Mouse (Mus musculus) Muller cell, postnatal 12 days (primary cell): ENCODE results near the gene Avil.
A peak's percentile ranks its signal among the peaks of the same experiment; 100 is the strongest.
"Not testable (repeated sequence)": the region's sequence is repeated elsewhere in the genome, so short reads cannot be mapped to it uniquely, and the experiment has no call there.

Source experiments
- DNase-seq: peaks from one replicate; pipeline ENCODE4 v3.0.0-alpha.2; 2015; ENCODE audit errors: inconsistent ontology term

Avil gene

GRCm38 (mm10) chr10:127059174-127059967 lies 58.9 kb downstream of the Avil start:
- DNase-seq, result no peak

GRCm38 (mm10) chr10:127059968-127060916 lies 59.7 kb downstream of the Avil start, which contains the start of gene March9:
Gene March9 (minus strand): TSS chr10:127060184.
- peak; percentile 73 for DNase-seq

- no peak for DNase-seq
These were observed 60.6 kb downstream of the Avil start for GRCm38 (mm10) chr10:127061085-127061484.

- no peak for DNase-seq
These were observed 61.0 kb downstream of the Avil start for GRCm38 (mm10) chr10:127061513-127061912.

GRCm38 (mm10) chr10:127062101-127062500 lies 61.6 kb downstream of the Avil start:
- not testable (repeated sequence) for DNase-seq

GRCm38 (mm10) chr10:127062503-127062902 lies 62.0 kb downstream of the Avil start:
- no peak for DNase-seq

- peak; percentile 100 for DNase-seq
These were observed 62.8 kb downstream of the Avil start, which contains the start of gene Cdk4 for GRCm38 (mm10) chr10:127063239-127063872. Gene Cdk4 (plus strand): TSS chr10:127063534.

- no peak for DNase-seq
These were observed 63.7 kb downstream of the Avil start for GRCm38 (mm10) chr10:127063913-127064870.

GRCm38 (mm10) chr10:127065981-127066380 lies 65.5 kb downstream of the Avil start:
- no peak for DNase-seq

- no peak for DNase-seq
These were observed 66.1 kb downstream of the Avil start for GRCm38 (mm10) chr10:127066519-127067018.

DNA sequence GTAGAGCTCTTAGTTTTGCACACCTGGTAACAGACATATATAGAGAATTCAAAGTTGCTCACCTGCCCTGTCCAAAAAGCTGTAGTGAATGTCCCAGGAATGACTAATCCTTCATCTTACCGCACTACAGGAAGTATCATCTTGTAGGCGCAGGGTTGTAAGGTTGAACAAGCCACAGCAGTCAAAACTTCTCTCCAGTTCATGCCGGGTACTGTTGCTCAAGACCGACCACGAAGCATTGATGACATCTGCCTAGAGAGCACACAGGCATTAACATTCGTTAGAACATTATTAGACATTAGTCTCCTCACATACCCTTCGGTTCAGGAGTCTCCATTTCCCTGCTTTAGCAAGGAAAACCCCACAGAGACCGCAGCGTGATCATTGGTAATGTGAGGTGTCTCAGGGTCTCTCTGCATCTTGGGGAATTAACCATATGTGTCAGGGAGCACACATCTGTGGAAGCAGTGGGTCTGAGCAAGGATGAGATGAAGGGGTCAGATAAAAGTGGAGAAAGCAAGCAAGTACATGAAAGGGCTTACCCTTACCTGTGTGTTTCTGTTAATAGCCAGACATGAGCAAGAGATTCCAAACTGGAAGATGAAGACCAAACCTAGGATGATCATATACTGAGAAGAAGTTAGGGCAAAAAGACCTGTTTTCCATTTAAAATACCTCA lies 68.0 kb downstream of the Avil start:
- no peak for DNase-seq

DNA sequence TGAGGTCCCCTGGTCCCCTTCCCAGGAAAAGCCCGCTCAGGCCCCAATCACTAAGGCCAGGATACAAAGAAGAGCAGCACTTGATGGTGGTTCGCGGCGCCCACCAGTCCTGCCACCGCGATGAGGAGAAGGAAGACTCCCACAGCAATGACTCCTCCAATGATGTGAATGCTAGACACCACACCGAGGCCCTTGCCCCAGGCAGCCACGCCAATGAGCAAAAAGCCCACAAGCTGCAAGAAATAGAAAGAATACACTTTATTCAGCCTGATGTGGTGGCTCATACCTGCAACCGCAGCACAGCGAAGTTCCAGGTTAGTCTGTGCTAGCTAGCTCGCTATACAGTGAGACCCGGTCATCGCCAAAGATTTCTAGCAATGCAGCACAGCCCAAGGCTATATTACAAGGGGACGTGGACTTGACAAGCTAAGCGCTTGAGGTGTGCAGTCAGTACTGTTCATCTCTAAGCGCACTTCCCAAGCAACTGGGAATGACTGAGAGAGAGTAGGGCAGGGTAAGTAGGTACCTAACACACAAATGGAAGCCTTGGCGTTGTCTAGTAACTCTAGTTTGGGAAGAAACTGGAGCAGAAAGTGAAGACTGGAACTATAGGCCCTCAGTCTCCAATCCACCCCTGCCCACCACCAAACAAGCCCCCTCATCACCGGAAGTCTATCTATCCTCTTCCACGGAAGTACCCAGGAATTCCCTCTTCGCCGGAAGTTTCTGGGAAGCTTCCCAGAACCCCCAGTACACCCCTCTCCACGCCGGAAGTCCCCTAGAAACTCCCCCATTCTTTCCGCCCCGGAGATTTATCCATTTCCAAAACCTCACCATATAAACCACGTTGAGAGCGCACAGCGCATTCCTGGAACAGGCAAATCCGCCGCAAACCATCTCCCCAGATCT lies 69.0 kb downstream of the Avil start:
- no peak for DNase-seq
